In genomic region chr13:28417929-28418881, GRCm38 (mm10) we compare ENCODE assay signal across 8 mouse cellular contexts.
A peak's percentile ranks its signal among the peaks of the same experiment; 100 is the strongest.
DNase-seq lines count a peak whose midpoint lies in the region; ATAC-seq and TF ChIP-seq lines count a peak whose summit lies in the region.

No protein-coding gene starts in this region.

- H3K4me1 ChIP-seq in cortical plate, adult 2 months (ENCODE audit: control insufficient read depth, insufficient read depth, low read length), result no peaks in the 10 kb centered on the region; the same call in 1 of the 2 replicates
- peaks cover 53% of the 10 kb centered on the region for H3K4me1 ChIP-seq in hindbrain, embryonic 15.5 days (replicated peaks)

- WGBS in hindbrain, embryonic 15.5 days, result 7% methylated on average over 11 of the region's 11 CpGs

- peak overlapping the region; percentile 94 for H3K4me3 ChIP-seq in cortical plate, adult 2 months (ENCODE audit: insufficient read depth, low read length)
- peak overlapping the region; percentile 67 for H3K4me3 ChIP-seq in gastrocnemius, adult 2 months
- peak overlapping the region; percentile 42 for H3K4me3 ChIP-seq in hindbrain, embryonic 15.5 days

- intact Hi-C loops in gastrocnemius, adult 2 months (cut with DNase I), result loop anchor here (5.0 to 10.0 kb wide), 2 partner anchors 534 to 1417 kb away; partner anchors contain the start of gene Sox4

- no peaks in the 10 kb centered on the region for H3K9me3 ChIP-seq in hindbrain, embryonic 15.5 days

- peak overlapping the region; percentile 61 for H3K27ac ChIP-seq in cortical plate, adult 2 months (ENCODE audit: insufficient read depth, low read length)
- peak overlapping the region; percentile 68 for H3K27ac ChIP-seq in gastrocnemius, adult 2 months
- peak overlapping the region; percentile 91 for H3K27ac ChIP-seq in hindbrain, embryonic 15.5 days (replicated peaks)

- H3K36me3 ChIP-seq in hindbrain, embryonic 15.5 days, result no peaks in the 10 kb centered on the region

- TF ChIP-seq POLR2A in cortical plate, adult 2 months (IDR thresholded peaks at IDR 0.05; ENCODE audit: extremely low read depth, insufficient read depth, low read length), result no peak

- peak; percentile 25 for DNase-seq in R1 (ENCODE audit: low read depth, low spot score)
- DNase-seq in gastrocnemius, adult 2 months, result peak; percentile 44
- peak; percentile 37 for DNase-seq in left cerebral cortex, adult 11 months (ENCODE audit: low spot score)
- peak; percentile 38 for DNase-seq in lung, postnatal 14 days
- DNase-seq in ovary, postnatal 14 days (ENCODE audit: low spot score), result peak; percentile 35

- H3K27me3 ChIP-seq in hindbrain, embryonic 15.5 days, result no peaks in the 10 kb centered on the region

- peak overlapping the region; percentile 49 for H3K9ac ChIP-seq in hindbrain, embryonic 15.5 days

- TF ChIP-seq CTCF in cortical plate, adult 2 months (IDR thresholded peaks at IDR 0.05; ENCODE audit: extremely low read depth, insufficient read depth, low read length), result no peak
- no peak for TF ChIP-seq CTCF in gastrocnemius, adult 2 months (IDR thresholded peaks at IDR 0.05)

- H3K4me2 ChIP-seq in hindbrain, embryonic 15.5 days, result peak overlapping the region; percentile 61

- ATAC-seq in hindbrain, embryonic 15.5 days (ENCODE audit: low FRiP score, low read depth), result peak; percentile 52
- ATAC-seq in erythroid progenitor cell, adult 5-6 weeks (replicated peaks; ENCODE audit: low FRiP score, poor library complexity, severe bottlenecking), result no peak

Comparison
In these comparisons a context has a peak if more than half of its experiments do, and no peak if none do; other contexts are left out.
1. H3K4me3 ChIP-seq: peak in every context shown above with its lines; median percentile 94 in cortical plate, adult 2 months; 67 in gastrocnemius, adult 2 months; 42 in hindbrain, embryonic 15.5 days.